Mouse (Mus musculus) R1 (cell line): ENCODE data around the gene 5330417C22Rik.

Experiments
- DNase-seq: peaks from one replicate; pipeline ENCODE4 v3.0.0-alpha.2; 2018; ENCODE audit warnings: low read depth, low spot score

The 5330417C22Rik gene

DNA sequence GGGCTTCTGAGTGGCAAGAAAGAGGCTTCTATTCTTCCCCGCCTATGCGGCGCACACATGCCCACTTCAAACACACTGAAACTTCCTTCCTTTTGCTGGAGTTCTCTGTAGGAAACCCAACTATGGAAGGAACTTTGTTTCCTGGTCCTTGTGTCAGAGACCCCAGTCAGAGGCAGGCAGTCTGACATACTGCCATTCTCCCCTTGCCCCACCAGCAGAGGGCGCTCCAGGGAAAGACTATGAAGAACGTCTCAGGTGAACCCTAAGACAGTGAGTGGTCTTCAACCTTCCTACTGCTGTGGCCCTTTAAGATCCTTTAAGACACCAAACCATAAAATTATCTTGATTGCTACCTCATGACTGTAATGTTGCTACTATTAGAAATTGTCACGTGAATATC is 69.9 kb downstream of the 5330417C22Rik start:
- DNase-seq: peak; percentile 57

DNA sequence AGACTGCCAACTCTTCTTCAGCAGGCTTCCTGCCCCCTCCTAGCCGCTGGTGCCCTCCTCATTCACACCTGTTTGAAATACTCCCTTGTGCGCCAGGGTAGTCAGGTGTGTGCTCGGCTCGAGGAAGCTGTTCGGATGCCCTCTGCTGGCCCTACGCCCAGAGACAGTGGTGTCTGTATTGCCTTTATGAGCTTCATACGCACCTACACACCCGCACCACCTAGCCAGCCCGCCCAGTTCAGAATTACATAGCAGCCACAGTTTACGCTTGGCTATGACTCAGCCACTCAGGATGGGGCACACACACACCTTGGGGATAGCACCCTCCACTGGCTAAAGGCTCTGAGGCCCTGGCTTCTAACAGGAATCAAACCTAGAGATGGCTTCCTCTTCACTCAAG is 77.5 kb downstream of the 5330417C22Rik start:
- peak; percentile 59 for DNase-seq

DNA sequence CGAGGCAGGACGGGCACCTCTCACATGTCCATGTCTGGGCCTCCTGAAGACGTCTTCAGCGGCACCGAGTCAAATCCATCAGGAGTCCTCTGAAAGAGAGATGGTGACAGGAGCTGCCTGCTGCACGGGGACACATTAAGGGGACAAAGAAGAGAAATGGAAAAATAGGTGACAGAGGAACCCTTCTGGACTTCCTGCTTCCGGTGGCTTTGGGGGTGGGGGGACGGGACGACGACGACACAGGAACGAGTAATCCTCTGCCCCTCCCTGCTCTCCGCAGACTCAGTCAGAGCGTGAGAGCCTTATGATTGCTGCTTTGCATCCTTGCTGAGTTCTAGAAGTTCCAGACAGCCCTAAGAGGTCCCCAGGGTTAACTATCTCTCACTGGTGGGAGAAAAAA is 78.0 kb downstream of the 5330417C22Rik start:
- peak; percentile 16 for DNase-seq

DNA sequence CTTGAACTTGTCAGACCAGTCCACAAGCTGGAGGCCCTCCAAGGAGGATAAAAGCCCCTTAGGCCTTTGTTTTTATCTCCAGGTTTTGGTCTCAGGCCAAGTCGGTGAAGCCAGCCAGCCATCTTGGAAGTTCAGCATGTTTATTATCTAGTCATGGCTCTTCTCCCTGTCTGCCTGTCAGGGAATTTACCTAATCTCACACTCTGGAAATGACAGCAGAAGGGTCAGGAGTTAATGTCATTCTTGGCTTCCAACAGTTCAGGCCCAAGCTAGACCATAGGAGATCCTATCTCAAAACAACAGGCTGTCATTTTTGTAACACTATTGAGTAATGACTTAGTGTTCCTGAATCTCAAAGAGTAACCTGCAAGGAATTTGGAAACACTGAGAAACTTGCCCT is 82.2 kb downstream of the 5330417C22Rik start:
- DNase-seq: no peak

DNA sequence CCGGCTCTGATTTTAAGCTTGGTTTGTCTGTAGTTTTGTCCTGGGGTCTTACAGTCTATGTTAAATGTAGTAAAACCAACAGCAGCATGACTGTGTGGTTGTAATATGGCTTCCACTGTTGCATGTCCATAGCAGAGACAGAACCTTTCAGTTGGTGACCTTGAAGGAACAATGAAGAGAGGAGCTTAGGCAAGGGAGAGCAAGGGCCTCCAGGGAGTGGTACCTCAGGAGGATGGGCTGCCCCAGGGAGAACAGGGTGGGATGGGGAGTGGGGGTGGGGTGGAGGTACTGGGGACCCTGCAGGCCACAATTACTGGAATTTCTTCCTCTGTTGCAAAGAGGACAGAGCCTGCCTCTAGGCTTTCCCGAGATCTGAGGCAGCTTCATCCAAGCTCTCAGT is 84.4 kb downstream of the 5330417C22Rik start:
- peak; percentile 57 for DNase-seq

DNA sequence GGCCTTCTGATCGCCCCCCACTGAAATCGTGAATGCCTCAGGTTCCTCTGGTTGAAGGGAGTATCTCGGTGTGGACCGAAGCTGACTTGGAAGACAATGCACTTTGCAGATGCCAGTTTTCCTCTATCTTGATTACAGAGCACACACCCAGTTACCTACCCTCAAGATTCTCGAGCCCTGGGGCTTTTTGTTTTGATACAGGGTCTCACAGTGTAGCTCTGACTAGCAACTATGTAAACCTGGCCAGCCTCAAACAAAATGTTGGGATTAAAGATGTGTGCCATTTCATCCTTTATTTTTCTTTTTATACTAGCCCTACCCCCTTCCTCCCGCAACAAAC is 91.0 kb downstream of the 5330417C22Rik start:
- DNase-seq: no peak

DNA sequence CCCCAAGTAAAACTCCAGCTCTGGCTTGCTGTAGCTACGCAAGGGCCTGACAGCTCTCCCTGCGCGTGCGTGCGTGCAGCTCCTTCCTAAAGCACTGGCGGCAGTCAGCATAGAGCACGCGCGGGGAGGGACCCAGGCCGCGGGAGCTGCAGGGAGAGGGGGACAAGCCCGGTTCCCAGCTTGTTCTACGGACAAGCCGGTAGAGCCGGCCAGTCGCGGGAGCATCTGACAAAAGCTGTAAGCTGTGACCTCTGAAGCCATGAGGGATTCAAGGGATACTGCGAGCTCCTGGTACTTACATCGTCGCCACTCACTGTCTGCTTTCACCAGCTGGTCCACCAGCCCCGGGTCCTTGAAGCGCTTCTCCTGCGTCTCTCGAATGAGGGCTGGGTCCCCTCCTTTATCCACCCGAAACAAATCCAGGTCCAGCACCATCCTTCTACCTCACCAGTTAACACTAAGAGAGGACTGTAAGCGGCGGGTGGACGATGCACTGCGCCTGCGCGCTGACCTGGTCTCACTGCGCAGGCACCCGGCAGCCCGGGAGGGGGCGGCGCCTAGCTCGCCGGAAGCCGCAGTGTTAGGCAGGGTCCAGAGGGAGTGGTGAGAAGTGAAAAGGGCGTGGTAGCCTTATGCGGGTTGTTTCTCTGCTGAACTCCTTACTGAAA is 91.5 kb downstream of the 5330417C22Rik start, which contains the start of gene Sars:
Gene Sars, minus strand, starts transcription at position 512 of the 668 bp plus-strand sequence.
- peak; percentile 97 for DNase-seq

DNA sequence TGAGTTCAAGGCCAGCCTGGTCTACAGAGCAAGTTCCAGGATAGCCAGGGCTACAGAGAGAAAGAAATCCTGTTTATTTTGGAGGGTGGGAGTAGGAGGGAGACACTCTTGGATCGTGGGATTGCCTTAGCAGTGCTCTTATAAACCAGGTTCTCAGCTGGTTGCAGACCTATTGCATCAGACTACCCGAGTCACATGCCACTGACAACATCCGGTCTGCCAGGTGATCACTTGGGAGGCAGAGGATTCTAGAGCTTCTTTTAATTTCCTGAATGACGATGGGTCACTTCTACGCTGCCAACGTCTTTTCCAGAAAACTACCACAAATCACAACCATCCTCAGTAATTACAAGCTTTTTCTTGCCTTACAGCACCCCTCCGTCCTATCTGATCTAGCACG is 92.3 kb downstream of the 5330417C22Rik start:
- peak; percentile 54 for DNase-seq

DNA sequence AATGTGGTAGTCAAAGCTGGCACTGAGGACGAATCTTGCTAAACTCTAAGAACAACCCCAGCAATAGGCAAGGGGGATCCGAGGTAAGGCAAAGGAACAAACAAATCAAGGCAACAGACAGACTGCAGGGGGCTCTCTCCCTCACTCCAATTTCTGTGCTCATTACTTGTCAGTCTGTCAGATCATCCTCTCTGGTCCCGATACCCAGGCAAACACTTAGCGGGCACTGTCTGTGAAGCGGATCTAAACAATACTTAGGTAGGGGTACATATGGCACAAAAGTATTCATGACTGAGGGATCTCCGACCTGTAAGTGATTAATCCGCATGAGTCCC is 100.0 kb downstream of the 5330417C22Rik start:
- DNase-seq: peak; percentile 33

DNA sequence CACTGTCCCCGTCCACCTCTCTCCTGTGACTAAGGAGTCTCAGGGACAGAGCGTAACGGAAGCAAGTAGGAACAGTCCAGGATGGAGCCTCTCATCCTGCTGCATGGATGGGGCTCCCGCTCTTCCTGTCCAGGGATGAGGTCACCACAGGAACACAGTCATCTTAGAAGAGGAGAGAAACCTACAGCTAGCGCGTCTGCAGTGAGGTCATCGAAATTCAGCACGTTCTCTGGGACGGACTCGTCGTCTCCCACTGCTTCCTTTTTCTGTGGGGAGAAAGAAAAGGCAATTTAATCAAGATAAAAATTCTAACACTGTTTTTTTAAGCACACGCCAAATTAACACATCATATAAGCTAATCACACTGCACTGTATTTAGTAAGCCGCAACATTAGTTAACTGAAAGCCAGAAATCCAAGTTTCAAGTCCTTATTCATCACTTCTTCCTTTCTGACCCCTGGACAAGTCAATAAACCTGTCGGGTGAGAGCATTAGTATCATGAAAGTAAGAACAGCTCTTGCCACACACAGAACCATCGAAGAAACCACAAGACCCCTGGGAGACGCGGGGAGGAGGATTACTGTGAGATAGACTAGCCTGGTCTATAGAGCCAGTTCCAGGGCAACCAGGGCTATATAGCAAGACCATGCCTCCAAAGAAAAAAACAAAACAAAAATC is 100.5 kb downstream of the 5330417C22Rik start:
- no peak for DNase-seq

DNA sequence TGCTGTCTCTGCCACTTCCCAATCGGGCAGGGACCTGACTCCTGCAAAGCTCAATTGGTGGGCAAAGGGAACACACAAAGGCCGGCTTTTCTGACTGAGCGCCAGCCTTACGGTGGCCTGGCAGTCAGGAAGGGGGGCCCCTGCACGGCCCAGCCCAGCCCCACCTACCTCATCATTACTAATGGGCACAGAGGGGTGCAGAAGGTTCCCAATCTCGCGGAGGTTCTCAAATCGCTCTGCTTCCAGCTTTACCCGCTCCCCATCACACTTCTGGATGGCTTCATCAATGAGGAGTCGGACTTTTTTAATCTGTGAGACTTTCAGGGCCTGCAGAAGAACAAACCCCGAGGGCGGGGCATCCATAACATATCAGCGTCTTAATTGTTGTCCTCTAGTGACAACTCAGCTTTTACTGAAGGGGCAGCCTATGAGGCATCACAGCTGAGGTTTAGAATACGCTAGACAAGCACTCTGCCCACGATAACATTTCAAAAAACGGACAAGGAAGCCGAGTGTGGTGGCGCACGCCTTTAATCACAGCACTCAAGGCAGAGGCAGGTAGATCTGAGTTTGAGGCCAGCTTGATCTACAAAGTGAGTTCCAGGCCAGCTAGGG is 102.3 kb downstream of the 5330417C22Rik start:
- DNase-seq: no peak

DNA sequence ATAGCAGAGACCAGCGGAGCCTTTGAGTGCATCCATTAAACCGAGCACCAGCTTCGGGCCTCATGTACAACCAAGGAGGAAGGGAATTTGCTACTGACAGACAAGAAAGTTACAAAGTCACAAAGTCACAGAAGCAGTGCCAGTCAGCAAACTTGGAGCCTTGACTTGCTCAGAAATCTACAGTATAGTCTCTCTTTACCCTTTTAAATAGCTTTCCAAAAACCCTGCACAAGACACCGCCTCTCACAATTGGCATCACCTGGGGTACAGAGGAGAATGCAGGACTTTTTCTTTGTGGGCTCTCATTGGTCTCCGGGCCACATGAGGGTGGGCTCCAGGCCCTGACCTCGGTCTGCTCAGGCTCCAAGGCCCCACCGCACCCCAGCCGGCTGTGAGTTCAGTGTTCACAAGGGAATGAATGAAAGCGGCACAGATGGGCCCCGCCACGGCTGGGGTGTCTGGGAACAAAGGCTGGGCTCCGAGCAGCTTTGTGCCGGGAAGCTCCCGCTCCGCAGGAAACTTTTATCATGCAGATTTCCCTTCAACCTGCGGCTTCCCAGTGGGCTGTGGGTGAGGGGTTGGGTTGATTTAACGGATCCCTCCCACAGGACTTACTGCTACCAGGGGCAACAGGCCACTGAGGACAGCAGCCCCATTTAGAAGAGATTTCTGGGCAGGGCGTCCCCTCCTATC is 103.0 kb downstream of the 5330417C22Rik start:
- DNase-seq: peak; percentile 98

DNA sequence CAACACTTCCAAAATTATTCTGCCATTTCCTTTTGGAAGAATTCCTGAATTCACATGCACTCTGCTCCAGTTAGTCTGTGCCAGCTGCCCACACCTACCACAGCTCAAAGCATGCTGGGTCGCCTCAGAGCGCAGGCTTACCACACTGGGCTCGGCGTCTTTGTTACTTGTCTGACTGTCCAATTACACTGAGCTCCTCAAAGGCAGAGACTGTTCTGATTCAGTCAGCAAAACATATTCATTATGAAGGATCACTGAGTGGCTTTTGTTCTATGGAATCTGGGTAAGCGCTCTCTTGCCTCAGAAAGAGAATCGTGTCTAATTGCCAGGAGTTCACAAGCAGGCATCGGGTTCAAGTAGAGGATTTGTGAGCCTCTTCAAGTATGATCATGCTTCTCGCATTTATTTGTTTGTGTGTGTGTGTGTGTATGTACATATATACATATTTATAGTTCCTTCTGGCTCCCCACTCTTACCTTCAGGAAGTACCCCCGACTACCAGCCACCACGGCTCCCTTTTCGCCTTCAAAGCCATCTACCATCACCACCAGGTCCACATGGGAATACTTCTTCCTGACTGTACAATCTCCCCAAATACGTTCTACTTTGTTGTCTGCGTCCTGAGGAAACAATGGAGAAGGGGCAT is 103.7 kb downstream of the 5330417C22Rik start:
- no peak for DNase-seq

DNA sequence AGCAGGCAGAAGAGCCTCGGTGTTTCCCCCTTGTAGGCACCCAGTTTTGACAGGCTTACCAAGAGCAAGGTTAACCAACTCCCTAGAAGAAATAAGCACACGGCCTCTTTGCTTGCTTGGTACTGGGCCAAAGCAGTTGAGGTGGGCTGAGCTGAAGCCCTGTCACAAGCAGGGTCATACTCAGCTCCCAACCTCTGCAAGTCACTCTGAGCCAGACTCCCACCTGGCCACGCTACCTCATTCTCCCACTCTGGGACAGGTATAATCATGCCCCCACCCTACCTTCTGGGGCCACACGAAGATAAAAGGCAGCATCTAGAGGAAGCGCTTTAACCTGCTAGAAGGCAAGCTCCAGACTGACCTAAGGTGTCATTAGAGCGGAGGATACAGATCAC is 110.7 kb downstream of the 5330417C22Rik start:
- no peak for DNase-seq

DNA sequence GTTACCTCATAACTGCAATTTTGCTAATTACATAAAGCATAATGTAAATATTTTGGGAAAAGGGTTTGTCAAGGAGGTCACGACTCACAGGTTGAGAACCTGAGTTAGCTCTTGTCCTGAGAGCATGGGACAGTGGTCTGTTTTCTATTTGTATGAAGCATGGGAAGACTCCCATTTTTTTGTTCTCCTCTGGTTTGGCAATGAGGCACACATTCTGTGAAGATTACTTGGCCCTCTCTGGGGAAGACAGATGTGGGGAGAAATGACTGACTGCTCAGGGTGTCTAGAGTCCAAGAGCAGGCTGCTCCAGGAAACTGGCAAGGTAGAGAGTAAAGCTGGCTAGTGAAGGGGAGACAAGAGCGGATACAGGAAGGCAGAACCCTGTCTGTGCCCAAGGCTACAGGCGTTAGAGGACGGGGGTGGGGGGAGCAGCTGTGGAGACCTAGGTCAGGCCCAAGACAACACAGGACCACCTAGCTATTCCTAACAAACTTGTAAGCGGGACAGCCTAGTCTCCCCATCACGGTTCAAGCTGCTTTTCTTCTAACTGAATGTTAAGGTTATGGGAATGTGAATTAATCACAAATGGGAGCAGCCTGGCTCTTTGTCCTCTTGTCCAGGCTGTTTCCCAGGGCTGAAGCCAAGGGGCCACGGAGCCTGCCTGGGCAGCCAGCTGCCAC is 111.3 kb downstream of the 5330417C22Rik start:
- DNase-seq: no peak

DNA sequence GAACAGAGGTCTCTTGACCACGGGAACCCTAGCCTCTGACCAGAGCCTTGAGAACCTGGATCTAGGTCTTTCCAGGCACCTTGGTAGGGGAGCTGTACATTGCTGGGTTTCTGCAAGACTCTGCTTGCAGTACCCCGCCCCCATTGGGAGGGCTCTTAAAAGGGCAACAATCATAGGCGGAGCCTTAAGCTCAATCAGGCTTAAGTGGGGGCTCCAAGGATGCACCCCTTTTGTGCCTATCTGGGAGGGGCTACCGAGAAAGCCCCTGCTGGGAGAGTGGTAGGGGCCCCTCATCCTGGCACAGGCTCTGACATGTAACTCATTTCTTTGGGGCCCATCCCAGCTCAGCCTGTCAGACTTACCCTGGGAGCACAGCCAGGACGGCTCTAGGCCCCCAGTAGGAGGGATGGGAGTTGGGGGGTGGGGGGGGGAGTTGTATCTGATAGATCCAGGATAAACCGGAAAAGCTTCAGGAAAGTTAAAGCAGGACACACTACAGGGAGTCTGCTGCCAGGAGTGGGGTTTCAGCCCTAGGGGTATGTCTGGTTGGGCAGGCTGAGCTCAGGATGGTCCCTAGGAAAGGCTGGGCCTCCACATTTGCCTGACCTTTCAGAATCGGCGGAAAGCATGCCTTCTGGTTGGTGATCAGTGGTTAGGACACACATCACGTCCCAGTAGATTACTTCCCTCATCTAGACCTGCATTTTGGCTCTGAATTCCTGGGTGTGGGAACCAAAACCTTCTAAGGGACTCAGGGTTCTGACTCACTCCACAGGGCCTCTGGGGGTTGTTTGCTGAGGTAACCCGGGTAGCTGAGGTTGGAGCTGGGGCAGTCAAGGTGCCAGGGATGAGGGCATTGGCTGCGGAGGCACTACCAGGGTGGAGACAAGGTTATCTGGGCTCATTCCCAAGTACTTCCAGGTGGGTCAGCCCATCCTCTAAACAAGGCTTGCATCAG is 112.2 kb downstream of the 5330417C22Rik start:
- DNase-seq: peak; percentile 49

DNA sequence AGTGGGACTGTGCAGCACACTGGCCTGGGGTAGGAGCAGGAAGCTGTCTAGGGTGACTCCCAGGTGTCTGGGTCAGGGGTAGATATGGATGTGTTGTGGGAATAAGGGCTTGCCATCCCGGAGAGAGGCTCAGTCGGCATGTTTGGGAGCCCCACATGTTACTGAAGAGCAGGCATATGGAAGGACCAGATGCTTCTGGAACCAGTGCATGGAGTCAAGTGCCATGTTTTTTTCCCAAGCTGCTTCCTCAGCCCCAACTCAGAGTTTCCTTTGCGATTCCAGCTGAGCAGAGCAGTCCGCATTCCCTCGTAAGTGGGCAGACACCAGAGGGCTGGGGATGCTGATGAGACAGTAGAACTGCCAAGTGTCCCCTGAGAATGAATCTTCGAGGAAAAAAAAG is 113.3 kb downstream of the 5330417C22Rik start:
- no peak for DNase-seq

DNA sequence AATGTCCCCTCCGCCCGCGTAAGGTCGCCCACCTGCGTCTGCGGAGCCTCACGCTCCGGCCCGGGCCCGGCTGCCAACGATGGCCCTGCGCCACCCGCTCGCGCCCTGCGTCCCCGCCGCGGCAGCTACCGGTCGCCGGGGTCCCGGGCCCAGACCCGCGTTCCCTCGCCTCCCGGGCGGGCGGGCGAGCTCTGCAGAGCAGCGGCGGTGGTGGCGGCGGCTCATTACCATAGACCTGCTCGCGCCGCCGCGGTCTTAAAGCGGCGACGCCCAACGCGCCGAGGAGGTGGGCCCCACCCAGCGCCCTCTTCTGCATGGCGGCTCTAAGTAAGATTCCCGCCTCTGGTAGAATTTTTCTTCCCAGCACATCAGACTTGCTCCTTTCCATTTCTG is 120.5 kb downstream of the 5330417C22Rik start:
- DNase-seq: peak; percentile 71

DNA sequence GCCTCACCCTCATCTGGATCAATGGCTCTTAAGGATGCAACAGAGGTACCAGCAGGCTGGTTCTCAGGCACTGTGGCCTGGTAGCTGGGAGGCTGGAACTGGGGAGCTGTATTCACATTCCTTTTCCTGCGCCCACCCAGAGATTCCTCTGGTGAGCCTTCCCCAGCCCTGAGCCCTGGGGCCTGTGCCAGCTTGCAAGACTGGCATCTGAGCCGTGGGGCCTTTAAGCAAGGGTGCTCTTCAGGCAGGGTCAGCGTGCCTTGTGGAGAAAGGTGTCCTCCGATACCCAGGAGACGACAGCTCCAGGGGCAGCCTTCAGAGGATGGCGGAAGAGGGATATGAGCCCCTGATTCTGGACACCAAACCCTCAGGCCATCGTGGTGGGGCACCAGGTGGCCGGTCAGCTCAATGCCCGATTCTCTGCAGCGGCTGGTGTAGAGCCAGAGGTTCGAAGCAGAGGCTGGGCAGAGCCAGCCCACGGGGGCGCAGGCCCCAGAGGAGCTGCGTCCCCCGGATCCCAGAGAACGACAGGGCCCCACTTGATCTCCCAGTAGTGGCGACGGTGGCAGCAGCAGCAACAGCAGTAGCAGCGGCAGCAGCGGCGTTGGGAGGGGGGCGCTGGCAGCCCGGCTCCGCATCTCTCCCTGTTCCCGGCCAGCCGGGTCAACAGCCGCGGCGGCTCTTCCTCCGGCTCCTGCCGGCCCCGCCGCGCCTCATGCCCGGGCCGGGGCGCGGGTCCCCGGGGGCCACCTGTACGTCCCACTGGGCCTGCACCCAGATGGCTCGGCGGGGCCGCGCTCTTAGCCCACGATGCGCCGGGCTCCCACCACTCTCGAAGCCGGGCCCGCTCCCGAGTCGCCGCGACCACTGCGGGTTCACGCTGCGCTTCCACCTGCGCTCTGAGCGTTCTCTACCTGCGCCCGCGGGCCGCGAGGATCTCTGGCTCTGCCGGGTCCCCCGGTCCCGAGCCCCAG is 121.2 kb downstream of the 5330417C22Rik start, which contains the start of gene Celsr2:
Gene Celsr2, minus strand, starts transcription at position 696 of the 974 bp plus-strand sequence.
- DNase-seq: peak; percentile 43
